Mouse (Mus musculus) G1E (cell line): ENCODE measurements around the gene Slc15a4. TPM values are rescaled to one million over a fixed set of nuclear protein-coding genes. Genes with fewer than 3 reads are reported as not detected.

ENCODE experiments used
- ATAC-seq: 2 replicates; pipeline ENCODE4 v1.8.0; 2016; ENCODE audit warnings: mild to moderate bottlenecking; ENCODE audit not compliant: insufficient number of reproducible peaks, poor library complexity, low FRiP score, severe bottlenecking; ENCODE audit errors: extremely low read depth
- DNase-seq: peaks from one replicate; pipeline ENCODE4 v3.0.0; 2012; ENCODE audit warnings: low spot score
- H3K27me3 ChIP-seq: 2 replicates; pipeline ENCODE4 v1.6.1; 2012; ENCODE audit warnings: mild to moderate bottlenecking, low read length, inconsistent platforms; ENCODE audit not compliant: insufficient read depth
- H3K36me3 ChIP-seq: replicated peaks from 2 replicates; pipeline ENCODE3; 2012; ENCODE audit warnings: mild to moderate bottlenecking, inconsistent platforms
- H3K4me1 ChIP-seq: 2 replicates; pipeline ENCODE4 v1.6.1; 2012; ENCODE audit warnings: low read depth, low read length, inconsistent platforms, mixed read lengths; ENCODE audit not compliant: insufficient read depth
- H3K4me3 ChIP-seq: 2 replicates; pipeline ENCODE4 v1.5.1; 2012; ENCODE audit warnings: low read depth, mild to moderate bottlenecking, inconsistent platforms, low read length, moderate library complexity, mixed read lengths
- H3K9me3 ChIP-seq: replicated peaks from 2 replicates; pipeline ENCODE4 v1.6.1; 2012; ENCODE audit warnings: inconsistent platforms
- CTCF ChIP-seq: IDR thresholded peaks from 2 replicates; pipeline ENCODE4 v1.5.1; 2012; ENCODE audit warnings: low read depth, low read length, inconsistent platforms, mixed read lengths
- GATA1 ChIP-seq: IDR thresholded peaks from 2 replicates; pipeline ENCODE4 v1.6.1; 2012; ENCODE audit warnings: borderline replicate concordance, low read length, inconsistent platforms, mixed read lengths
- GATA2 ChIP-seq: IDR thresholded peaks from 2 replicates; pipeline ENCODE4 v1.6.1; 2012; ENCODE audit warnings: low read depth, low read length, inconsistent platforms, borderline replicate concordance
- POLR2AphosphoS5 ChIP-seq: IDR thresholded peaks from 2 replicates; pipeline ENCODE4 v1.6.1; 2012; ENCODE audit warnings: low read depth, low read length, inconsistent platforms; ENCODE audit not compliant: insufficient replicate concordance
- TAL1 ChIP-seq: conservative IDR thresholded peaks from 2 replicates; pipeline ENCODE4 v1.6.1; 2012; ENCODE audit warnings: low read depth, low read length, inconsistent platforms, mixed read lengths
- polyA plus RNA-seq: library from polyadenylated mRNA; stranded (reverse); fragments of >175 nt; gene quantifications from 2 replicates; pipeline ENCODE4 v1.2.3, GENCODE M21; 2012
- total RNA-seq, 2 experiments: library from RNA; stranded (forward) in 1 of 2; stranded (reverse) in 1 of 2; fragments of 200-1000 nt in 1 of 2; fragments of >200 nt in 1 of 2; fragmentation: Nextera tagmentation in 1 of 2; gene quantifications; 2 replicates each; pipeline ENCODE4 v1.2.3; 2014 to 2017

Slc15a4 gene
- total and polyA plus RNA-seq, 3 experiments: 10.2 to 41.3 (median 19.2) TPM

GRCm38 (mm10) chr5:127615459-127615858 is 17.2 kb downstream of the Slc15a4 start:
- H3K4me1 ChIP-seq: peaks cover 55% of the 10 kb centered on the region
- H3K9me3 ChIP-seq: no peaks in the 10 kb centered on the region
- TF ChIP-seq GATA2: no peak
- TF ChIP-seq POLR2AphosphoS5: no peak
- no peak for TF ChIP-seq GATA1
- TF ChIP-seq CTCF: no peak
- no peak for TF ChIP-seq TAL1
- H3K27me3 ChIP-seq: no peaks in the 10 kb centered on the region
- ATAC-seq (no peak), DNase-seq (no peak)
- H3K36me3 ChIP-seq: peaks cover 47% of the 10 kb centered on the region
- H3K4me3 ChIP-seq: peak overlapping the region; percentile 97; the same call in 1 of the 2 replicates

- ATAC-seq: no peak
- H3K4me1 ChIP-seq: peaks cover 55% of the 10 kb centered on the region
- DNase-seq: no peak
- TF ChIP-seq CTCF (no peak), POLR2AphosphoS5 (no peak), GATA2 (no peak), TAL1 (no peak)
- peaks cover 75% of the 10 kb centered on the region for H3K36me3 ChIP-seq
- H3K4me3 ChIP-seq: no peak overlapping the region
- H3K27me3 ChIP-seq: no peaks in the 10 kb centered on the region
- no peaks in the 10 kb centered on the region for H3K9me3 ChIP-seq
Observed at GRCm38 (mm10) chr5:127612397-127612796, 20.3 kb downstream of the Slc15a4 start.

GRCm38 (mm10) chr5:127611881-127612280 is 20.8 kb downstream of the Slc15a4 start:
- DNase-seq: no peak
- Histone ChIP-seq H3K4me1 (peaks cover 55% of the 10 kb centered on the region), H3K9me3 (no peaks in the 10 kb centered on the region), H3K4me3 (no peak overlapping the region), H3K27me3 (no peaks in the 10 kb centered on the region), H3K36me3 (peaks cover 80% of the 10 kb centered on the region)
- no peak for TF ChIP-seq TAL1
- no peak for TF ChIP-seq CTCF
- TF ChIP-seq GATA2: no peak
- TF ChIP-seq GATA1: no peak
- no peak for TF ChIP-seq POLR2AphosphoS5
- ATAC-seq: no peak

- H3K27me3 ChIP-seq: no peaks in the 10 kb centered on the region
- peaks cover 86% of the 10 kb centered on the region for H3K36me3 ChIP-seq
- no peaks in the 10 kb centered on the region for H3K9me3 ChIP-seq
- peak; percentile 45 for DNase-seq
- no peak overlapping the region; the same call in 1 of the 2 replicates for H3K4me3 ChIP-seq
- H3K4me1 ChIP-seq: peaks cover 50% of the 10 kb centered on the region
- ATAC-seq: peak; percentile 47
- no peak for TF ChIP-seq CTCF
- TF ChIP-seq POLR2AphosphoS5: no peak
- no peak for TF ChIP-seq GATA2
- TF ChIP-seq GATA1: no peak
Observed at GRCm38 (mm10) chr5:127610787-127611509, 21.7 kb downstream of the Slc15a4 start.

- H3K4me1 ChIP-seq: peaks cover 34% of the 10 kb centered on the region
Observed at GRCm38 (mm10) chr5:127609191-127609714, 23.4 kb downstream of the Slc15a4 start.

GRCm38 (mm10) chr5:127607507-127607906 is 25.2 kb downstream of the Slc15a4 start:
- H3K36me3 ChIP-seq: peaks cover 92% of the 10 kb centered on the region

More at GRCm38 (mm10) chr5:127609191-127609714, 23.4 kb downstream of the Slc15a4 start:
- Histone ChIP-seq H3K9me3 (no peaks in the 10 kb centered on the region), H3K4me3 (no peak overlapping the region), H3K36me3 (peaks cover 88% of the 10 kb centered on the region), H3K27me3 (no peaks in the 10 kb centered on the region)
- no peak for ATAC-seq
- no peak for DNase-seq
- TF ChIP-seq CTCF (no peak), POLR2AphosphoS5 (no peak), GATA2 (no peak), GATA1 (no peak), TAL1 (no peak)

More at GRCm38 (mm10) chr5:127607507-127607906, 25.2 kb downstream of the Slc15a4 start:
- no peaks in the 10 kb centered on the region for H3K9me3 ChIP-seq
- no peak for TF ChIP-seq TAL1
- no peak for TF ChIP-seq CTCF
- TF ChIP-seq GATA1: no peak
- no peak for TF ChIP-seq POLR2AphosphoS5
- TF ChIP-seq GATA2: no peak
- no peak for DNase-seq
- H3K4me3 ChIP-seq: no peak overlapping the region
- ATAC-seq: no peak
- no peaks in the 10 kb centered on the region for H3K27me3 ChIP-seq
- peaks cover 21% of the 10 kb centered on the region for H3K4me1 ChIP-seq
